Mouse (Mus musculus) gastrocnemius, adult 2 months (tissue): ENCODE measurements at regions not wholly inside any gene's neighbourhood (a gene's known extent, or its start where the extent isn't known, plus 50 kb on each side); places are given as distances from the start of the nearest gene placed in this dataset.

Experiments
- DNase-seq: peaks from one replicate; pipeline ENCODE4 v3.0.0; 2022
- H3K27ac ChIP-seq: fragments of 200-600 bp; 2 replicates; pipeline ENCODE4 v1.8.1; 2022; ENCODE audit warnings: mild to moderate bottlenecking
- H3K4me3 ChIP-seq: fragments of 200-600 bp; 2 replicates; pipeline ENCODE4 v1.8.1; 2022; ENCODE audit warnings: mild to moderate bottlenecking, moderate library complexity
- CTCF ChIP-seq: fragments of 200-600 bp; IDR thresholded peaks from 2 replicates; pipeline ENCODE4 v1.8.1; 2022; ENCODE audit warnings: antibody characterized with exemption, mild to moderate bottlenecking, moderate library complexity
- intact Hi-C: fragments of 180-260 bp; cut with DNase I; formaldehyde crosslinking; loops from one replicate; pipeline ENCODE4 v1.15.1; 2025

GRCm38 (mm10) chr14:67538696-67539095 is 1529.7 kb upstream of the Gulo start:
- DNase-seq: no peak
- TF ChIP-seq CTCF: no peak

GRCm38 (mm10) chr14:67536787-67537659 is 1528.0 kb upstream of the Gulo start:
- no peak for TF ChIP-seq CTCF
- peak; percentile 59 for DNase-seq
- Histone ChIP-seq H3K4me3 (no peak overlapping the region), H3K27ac (peak overlapping the region; percentile 61)
- intact Hi-C loops: no loop called here

More at GRCm38 (mm10) chr14:67538696-67539095, 1529.7 kb upstream of the Gulo start:
- intact Hi-C loops: no loop called here
- H3K27ac ChIP-seq: no peak overlapping the region
- H3K4me3 ChIP-seq: no peak overlapping the region

- TF ChIP-seq CTCF: no peak
- intact Hi-C loops: no loop called here
- no peak for DNase-seq
- H3K27ac ChIP-seq: no peak overlapping the region
- no peak overlapping the region for H3K4me3 ChIP-seq
These were observed 1497.9 kb upstream of the Gulo start for GRCm38 (mm10) chr14:67506729-67507395.

- no peak for TF ChIP-seq CTCF
- Histone ChIP-seq H3K4me3 (no peak overlapping the region), H3K27ac (no peak overlapping the region)
- DNase-seq: no peak
- intact Hi-C loops: no loop called here
These were observed 1483.1 kb upstream of the Gulo start for GRCm38 (mm10) chr14:67492086-67492485.

GRCm38 (mm10) chr14:67486676-67487075 is 1477.7 kb upstream of the Gulo start:
- TF ChIP-seq CTCF: no peak
- intact Hi-C loops: no loop called here
- H3K4me3 ChIP-seq: no peak overlapping the region
- peak overlapping the region; percentile 70 for H3K27ac ChIP-seq
- DNase-seq: peak; percentile 28

GRCm38 (mm10) chr14:67485449-67485800 is 1476.4 kb upstream of the Gulo start:
- no peak for TF ChIP-seq CTCF
- DNase-seq: peak; percentile 31
- intact Hi-C loops: no loop called here
- H3K27ac ChIP-seq: peak overlapping the region; percentile 70
- H3K4me3 ChIP-seq: no peak overlapping the region

- H3K4me3 ChIP-seq: no peak overlapping the region
- intact Hi-C loops: no loop called here
- DNase-seq: peak; percentile 41
- TF ChIP-seq CTCF: no peak
- H3K27ac ChIP-seq: peak overlapping the region; percentile 70
These were observed 1475.8 kb upstream of the Gulo start for GRCm38 (mm10) chr14:67484533-67485448.
